ENCODE assay signal across 8 mouse cellular contexts in genomic region chr8:84042066-84042947, GRCm38 (mm10). TPM values are rescaled to one million over a fixed set of nuclear protein-coding genes. Genes with fewer than 3 reads are reported as not detected.
A peak's percentile ranks its signal among the peaks of the same experiment; 100 is the strongest.
DNase-seq lines count a peak whose midpoint lies in the region; ATAC-seq and TF ChIP-seq lines count a peak whose summit lies in the region.

Il27ra (minus strand) TSS chr8:84042589.

- H3K27ac ChIP-seq in intestine, postnatal 0 days (ENCODE audit: low read depth, low read length): no peak within 1 kb of the TSS
- no peak within 1 kb of the TSS for H3K27ac ChIP-seq in liver, embryonic 14.5 days
- no peak within 1 kb of the TSS for H3K27ac ChIP-seq in stomach, embryonic 16.5 days (ENCODE audit: low read length)

- no peak for TF ChIP-seq EP300 in liver, embryonic 14.5 days (IDR thresholded peaks at IDR 0.05; ENCODE audit: low read depth)

- H3K4me3 ChIP-seq in intestine, postnatal 0 days (ENCODE audit: low read depth, low read length): peak within 1 kb of the TSS; percentile 28
- H3K4me3 ChIP-seq in liver, embryonic 14.5 days (ENCODE audit: insufficient read depth in 1 of 2, low read depth in 2 of 2, low read length in 2 of 2): peak within 1 kb of the TSS in 1 of 2 experiments; percentile 29; a peak in 3 of 4 replicates
- peak within 1 kb of the TSS; percentile 39 for H3K4me3 ChIP-seq in stomach, embryonic 16.5 days (replicated peaks; ENCODE audit: low read length)

- peak within 1 kb of the TSS; percentile 63 for H3K4me2 ChIP-seq in intestine, postnatal 0 days (replicated peaks; ENCODE audit: low read depth)
- peak within 1 kb of the TSS; percentile 54 for H3K4me2 ChIP-seq in liver, embryonic 14.5 days (ENCODE audit: low read depth)
- peak within 1 kb of the TSS; percentile 60 for H3K4me2 ChIP-seq in stomach, embryonic 16.5 days (ENCODE audit: low read depth, low read length)

- H3K27me3 ChIP-seq in intestine, postnatal 0 days (replicated peaks; ENCODE audit: control insufficient read depth, insufficient read depth, low read length): peaks cover 31% of the 10 kb centered on the region
- H3K27me3 ChIP-seq in liver, embryonic 14.5 days (ENCODE audit: control insufficient read depth, insufficient read depth, low read length): peaks cover 36% of the 10 kb centered on the region
- peaks cover 32% of the 10 kb centered on the region for H3K27me3 ChIP-seq in stomach, embryonic 16.5 days (ENCODE audit: control insufficient read depth, insufficient read depth, low read length)

- TF ChIP-seq CTCF in intestine, postnatal 0 days (IDR thresholded peaks at IDR 0.05; ENCODE audit: low read depth): peak; percentile 85
- TF ChIP-seq CTCF in liver, embryonic 14.5 days (IDR thresholded peaks at IDR 0.05; ENCODE audit: low read depth): peak; percentile 78

- DNase-seq in left cerebral cortex, adult 18-20 months (ENCODE audit: low spot score in 2 of 2): peak; percentile 16 to 18
- no peak for DNase-seq in left cerebral cortex, adult 11 months (ENCODE audit: low spot score)
- DNase-seq in embryo, embryonic 11.5 days (ENCODE audit: low read depth, low spot score): peak; percentile 40
- DNase-seq in heart, adult 18-20 months: peak; percentile 81 to 87
- no peak for DNase-seq in liver, embryonic 14.5 days (ENCODE audit: low read depth in 3 of 3, low spot score in 3 of 3)
- DNase-seq in natural killer cell, adult 2 months (ENCODE audit: low spot score in 2 of 2): peak; percentile 65 to 70

- peak; percentile 62 for ATAC-seq in intestine, postnatal 0 days
- peak; percentile 56 for ATAC-seq in liver, embryonic 14.5 days (ENCODE audit: insufficient read depth)
- ATAC-seq in stomach, embryonic 16.5 days (ENCODE audit: insufficient read depth, low FRiP score): peak; percentile 80

- no peaks in the 10 kb centered on the region for H3K4me1 ChIP-seq in intestine, postnatal 0 days (replicated peaks; ENCODE audit: control insufficient read depth, insufficient read depth, low read length)
- H3K4me1 ChIP-seq in liver, embryonic 14.5 days (replicated peaks; ENCODE audit: control insufficient read depth in 2 of 2, insufficient read depth in 2 of 2, low read length in 1 of 2): no peaks in the 10 kb centered on the region
- H3K4me1 ChIP-seq in stomach, embryonic 16.5 days (ENCODE audit: control insufficient read depth, insufficient read depth, low read length): peaks cover 7% of the 10 kb centered on the region; the same call in 1 of the 2 replicates

- WGBS in intestine, postnatal 0 days: 10% methylated on average over 40 of the region's 40 CpGs
- 3% methylated on average over 40 of the region's 40 CpGs for WGBS in liver, embryonic 14.5 days (ENCODE audit: insufficient replicate concordance)
- 4% methylated on average over 40 of the region's 40 CpGs for WGBS in stomach, embryonic 16.5 days

- no peaks in the 10 kb centered on the region for H3K36me3 ChIP-seq in intestine, postnatal 0 days (ENCODE audit: control insufficient read depth, insufficient read depth)
- no peaks in the 10 kb centered on the region for H3K36me3 ChIP-seq in liver, embryonic 14.5 days (replicated peaks; ENCODE audit: control insufficient read depth, insufficient read depth, low read depth)
- no peaks in the 10 kb centered on the region for H3K36me3 ChIP-seq in stomach, embryonic 16.5 days (ENCODE audit: control insufficient read depth, insufficient read depth, low read length)

- H3K9me3 ChIP-seq in intestine, postnatal 0 days (ENCODE audit: control insufficient read depth): no peaks in the 10 kb centered on the region
- H3K9me3 ChIP-seq in liver, embryonic 14.5 days (ENCODE audit: control insufficient read depth, low read length): no peaks in the 10 kb centered on the region
- no peaks in the 10 kb centered on the region; the same call in 1 of the 2 replicates for H3K9me3 ChIP-seq in stomach, embryonic 16.5 days (replicated peaks; ENCODE audit: control insufficient read depth, low read length)

- no peak within 1 kb of the TSS for H3K9ac ChIP-seq in intestine, postnatal 0 days (ENCODE audit: low read depth, low read length)
- no peak within 1 kb of the TSS for H3K9ac ChIP-seq in liver, embryonic 14.5 days (replicated peaks)
- peak within 1 kb of the TSS; percentile 57 for H3K9ac ChIP-seq in stomach, embryonic 16.5 days (ENCODE audit: low read length)

RNA-seq across cellular contexts. Expression of gene Il27ra, which starts in this region (rescaled TPM):
- under 1 TPM; 0.30 to 0.52 TPM for total RNA-seq in left cerebral cortex, adult 18-20 months (2021)
- 1 to 10 TPM; 3.1 to 5.4 TPM for total RNA-seq in heart, adult 18-20 months (2021)
- 0.29 and 0.31 TPM in 2 replicates for polyA plus RNA-seq in intestine, postnatal 0 days (2015; fragmentation: Nextera tagmentation; extraction: Ambion mirVana)
- polyA plus RNA-seq in liver, embryonic 14.5 days (2012; rRNA removed): 0.56 and 0.70 TPM in 2 replicates
- 0.32 and 0.45 TPM in 2 replicates for polyA plus RNA-seq in liver, embryonic 14.5 days (2014; fragmentation: Nextera tagmentation; extraction: Ambion mirVana)
- 1.3 and 1.5 TPM in 2 replicates for polyA plus RNA-seq in stomach, embryonic 16.5 days (2015; fragmentation: Nextera tagmentation; extraction: Ambion mirVana)

Comparison
In these comparisons a context has a peak if more than half of its experiments do, and no peak if none do; other contexts are left out.
1. Peak in DNase-seq in left cerebral cortex, adult 18-20 months; RNA of the gene not detected or under 1 TPM.
2. Peak in ATAC-seq, H3K4me3 ChIP-seq and H3K4me2 ChIP-seq in intestine, postnatal 0 days; RNA of the gene not detected or under 1 TPM.
3. Peak in ATAC-seq and H3K4me2 ChIP-seq in liver, embryonic 14.5 days; RNA of the gene not detected or under 1 TPM.
4. DNase-seq: peak in embryo, embryonic 11.5 days (single experiment), heart, adult 18-20 months (2 of 2) and natural killer cell, adult 2 months (2 of 2); none in left cerebral cortex, adult 11 months (single experiment) and liver, embryonic 14.5 days (0 of 3).
5. Peak in every context shown above with its lines, with median percentiles within 50 percentile points of each other: ATAC-seq and H3K4me2 ChIP-seq.